ENCODE assay signal across 10 mouse cellular contexts in genomic region chr9:50593544-50593943, GRCm38 (mm10). TPM values are rescaled to one million over a fixed set of nuclear protein-coding genes. Genes with fewer than 3 reads are reported as not detected.
DNase-seq lines count a peak whose midpoint lies in the region; ATAC-seq lines count a peak whose summit lies in the region.
"Had no signal": no experiment of that assay in that cellular context is flagged by ENCODE, and none has a peak within 500 bp of the region (broad histone marks: within the 10 kb centered on the region; RNA-seq: fewer than 3 reads in every experiment).

No protein-coding gene starts in this region.

- no peak overlapping the region for H3K4me2 ChIP-seq in hindbrain, embryonic 13.5 days
- no peak overlapping the region for H3K4me2 ChIP-seq in neural tube, embryonic 11.5 days (ENCODE audit: low read depth)
- H3K4me2 ChIP-seq: embryonic facial prominence, embryonic 13.5 days; limb, embryonic 15.5 days had no signal

- WGBS in hindbrain, embryonic 10.5 days, result 78% methylated on average over 3 of the region's 3 CpGs
- 87% methylated on average over 2 of the region's 3 CpGs for WGBS in hindbrain, embryonic 13.5 days
- 83% methylated on average over 3 of the region's 3 CpGs for WGBS in neural tube, embryonic 11.5 days

- H3K36me3 ChIP-seq in hindbrain, embryonic 10.5 days, result peaks cover 41% of the 10 kb centered on the region
- H3K36me3 ChIP-seq in hindbrain, embryonic 13.5 days, result peaks cover 39% of the 10 kb centered on the region
- H3K36me3 ChIP-seq in neural tube, embryonic 11.5 days (ENCODE audit: control insufficient read depth, insufficient read depth, low read length), result peaks cover 5% of the 10 kb centered on the region

- H3K27ac ChIP-seq in hindbrain, embryonic 10.5 days, result no peak overlapping the region
- H3K27ac ChIP-seq in hindbrain, embryonic 13.5 days, result no peak overlapping the region
- no peak overlapping the region for H3K27ac ChIP-seq in neural tube, embryonic 11.5 days (ENCODE audit: low read depth, low read length)
- H3K27ac ChIP-seq: embryonic facial prominence, embryonic 13.5 days; limb, embryonic 15.5 days had no signal

- peak; percentile 22 for DNase-seq in hindbrain, embryonic 10.5 days (ENCODE audit: low spot score)
- DNase-seq in A20 (ENCODE audit: low read depth, low spot score), result peak; percentile 72
- peak; percentile 28 for DNase-seq in MEL-GATA-1-ER (ENCODE audit: extremely low read depth, low read depth)
- DNase-seq in neural tube, embryonic 11.5 days (ENCODE audit: low spot score), result peak; percentile 29
- no peak for DNase-seq in frontal cortex, postnatal 10 days (ENCODE audit: low spot score in 2 of 2)
- DNase-seq in gastrocnemius, postnatal 4 days (ENCODE audit: low spot score in 2 of 2), result no peak

- H3K9ac ChIP-seq in hindbrain, embryonic 13.5 days, result no peak overlapping the region
- no peak overlapping the region for H3K9ac ChIP-seq in neural tube, embryonic 11.5 days (ENCODE audit: low read length)
- H3K9ac ChIP-seq: embryonic facial prominence, embryonic 13.5 days; limb, embryonic 15.5 days had no signal

- H3K9me3 ChIP-seq in hindbrain, embryonic 10.5 days, result no peaks in the 10 kb centered on the region
- H3K9me3 ChIP-seq in hindbrain, embryonic 13.5 days, result no peaks in the 10 kb centered on the region
- no peaks in the 10 kb centered on the region for H3K9me3 ChIP-seq in neural tube, embryonic 11.5 days (ENCODE audit: control insufficient read depth, low read length)
- H3K9me3 ChIP-seq: embryonic facial prominence, embryonic 13.5 days; limb, embryonic 15.5 days had no signal

- H3K4me3 ChIP-seq in hindbrain, embryonic 10.5 days, result no peak overlapping the region
- H3K4me3 ChIP-seq in hindbrain, embryonic 13.5 days, result no peak overlapping the region
- no peak overlapping the region for H3K4me3 ChIP-seq in neural tube, embryonic 11.5 days (ENCODE audit: low read depth, low read length)
- H3K4me3 ChIP-seq: embryonic facial prominence, embryonic 13.5 days; limb, embryonic 15.5 days had no signal

- ATAC-seq in hindbrain, embryonic 13.5 days (ENCODE audit: low FRiP score), result no peak
- ATAC-seq in hematopoietic stem cell, adult 5-6 weeks (replicated peaks in 1 of 2; ENCODE audit: insufficient read depth in 1 of 2, low FRiP score in 2 of 2, low TSS enrichment in 1 of 2, low read depth in 1 of 2, poor library complexity in 2 of 2, severe bottlenecking in 2 of 2), result peak; percentile 50 to 60; a peak in 3 of 4 replicates
- no peak for ATAC-seq in neural tube, embryonic 11.5 days (ENCODE audit: insufficient read depth, low FRiP score, low TSS enrichment)

- H3K4me1 ChIP-seq in hindbrain, embryonic 10.5 days (replicated peaks), result no peaks in the 10 kb centered on the region
- no peaks in the 10 kb centered on the region for H3K4me1 ChIP-seq in hindbrain, embryonic 13.5 days (replicated peaks)
- H3K4me1 ChIP-seq in neural tube, embryonic 11.5 days (ENCODE audit: control insufficient read depth, insufficient read depth, low read length), result no peaks in the 10 kb centered on the region
- H3K4me1 ChIP-seq: embryonic facial prominence, embryonic 13.5 days; limb, embryonic 15.5 days had no signal

- no peaks in the 10 kb centered on the region for H3K27me3 ChIP-seq in hindbrain, embryonic 10.5 days (ENCODE audit: insufficient read depth, poor library complexity, severe bottlenecking)
- H3K27me3 ChIP-seq in hindbrain, embryonic 13.5 days, result no peaks in the 10 kb centered on the region
- no peaks in the 10 kb centered on the region for H3K27me3 ChIP-seq in neural tube, embryonic 11.5 days (ENCODE audit: control insufficient read depth, insufficient read depth, low read length)
- H3K27me3 ChIP-seq: embryonic facial prominence, embryonic 13.5 days; limb, embryonic 15.5 days had no signal

RNA-seq across cellular contexts. Expression of gene Sdhd, which starts 10.1 kb away (rescaled TPM):
- 272 and 320 TPM in 2 replicates for polyA plus RNA-seq in hindbrain, embryonic 10.5 days (2016; fragmentation: Nextera tagmentation; extraction: Ambion mirVana)
- 221 and 228 TPM in 2 replicates for polyA plus RNA-seq in hindbrain, embryonic 13.5 days (2015; fragmentation: Nextera tagmentation; extraction: Ambion mirVana)
- 142 and 154 TPM in 2 replicates for total RNA-seq in hematopoietic stem cell, adult 5-6 weeks (2017)
- polyA plus RNA-seq in neural tube, embryonic 11.5 days (2014; fragmentation: Nextera tagmentation; extraction: Ambion mirVana), result 273 and 281 TPM in 2 replicates
- 100 to 1,000 TPM; 300 to 319 TPM for total RNA-seq in gastrocnemius, postnatal 4 days (2021)

RNA-seq across cellular contexts. Expression of gene Timm8b, which starts 10.2 kb away (rescaled TPM):
- 317 and 357 TPM in 2 replicates for polyA plus RNA-seq in hindbrain, embryonic 10.5 days (2016; fragmentation: Nextera tagmentation; extraction: Ambion mirVana)
- polyA plus RNA-seq in hindbrain, embryonic 13.5 days (2015; fragmentation: Nextera tagmentation; extraction: Ambion mirVana), result 373 and 382 TPM in 2 replicates
- 123 and 162 TPM in 2 replicates for total RNA-seq in hematopoietic stem cell, adult 5-6 weeks (2017)
- polyA plus RNA-seq in neural tube, embryonic 11.5 days (2014; fragmentation: Nextera tagmentation; extraction: Ambion mirVana), result 305 and 307 TPM in 2 replicates
- 100 to 1,000 TPM; 110 to 123 TPM for total RNA-seq in gastrocnemius, postnatal 4 days (2021)

RNA-seq across cellular contexts. Expression of gene Pih1d2, which starts 23.6 kb away (rescaled TPM):
- 9.4 and 9.6 TPM in 2 replicates for polyA plus RNA-seq in hindbrain, embryonic 10.5 days (2016; fragmentation: Nextera tagmentation; extraction: Ambion mirVana)
- 5.7 and 7.5 TPM in 2 replicates for polyA plus RNA-seq in hindbrain, embryonic 13.5 days (2015; fragmentation: Nextera tagmentation; extraction: Ambion mirVana)
- total RNA-seq in hematopoietic stem cell, adult 5-6 weeks (2017), result 0.56 and 4.6 TPM in 2 replicates
- 4.7 and 5.9 TPM in 2 replicates for polyA plus RNA-seq in neural tube, embryonic 11.5 days (2014; fragmentation: Nextera tagmentation; extraction: Ambion mirVana)
- under 1 TPM; 0.66 to 0.73 TPM for total RNA-seq in gastrocnemius, postnatal 4 days (2021)

RNA-seq across cellular contexts. Expression of gene Nkapd1, which starts 23.7 kb away (rescaled TPM):
- polyA plus RNA-seq in hindbrain, embryonic 10.5 days (2016; fragmentation: Nextera tagmentation; extraction: Ambion mirVana), result 19.0 and 21.4 TPM in 2 replicates
- polyA plus RNA-seq in hindbrain, embryonic 13.5 days (2015; fragmentation: Nextera tagmentation; extraction: Ambion mirVana), result 24.5 and 25.9 TPM in 2 replicates
- total RNA-seq in hematopoietic stem cell, adult 5-6 weeks (2017), result 43.5 and 73.0 TPM in 2 replicates
- 28.8 and 29.2 TPM in 2 replicates for polyA plus RNA-seq in neural tube, embryonic 11.5 days (2014; fragmentation: Nextera tagmentation; extraction: Ambion mirVana)
- 10 to 100 TPM; 21.5 to 23.3 TPM for total RNA-seq in gastrocnemius, postnatal 4 days (2021)

RNA-seq across cellular contexts. Expression of gene Tex12, which starts 32.4 kb away (rescaled TPM):
- 0.21 TPM in 1 of 2 replicates, not detected in the other for polyA plus RNA-seq in hindbrain, embryonic 10.5 days (2016; fragmentation: Nextera tagmentation; extraction: Ambion mirVana)
- 0.22 and 0.38 TPM in 2 replicates for polyA plus RNA-seq in hindbrain, embryonic 13.5 days (2015; fragmentation: Nextera tagmentation; extraction: Ambion mirVana)
- total RNA-seq in hematopoietic stem cell, adult 5-6 weeks (2017), result not detected in 2 replicates
- 0.28 TPM in 1 of 2 replicates, not detected in the other for polyA plus RNA-seq in neural tube, embryonic 11.5 days (2014; fragmentation: Nextera tagmentation; extraction: Ambion mirVana)
- not detected for total RNA-seq in gastrocnemius, postnatal 4 days (2021)
- polyA plus RNA-seq: embryonic facial prominence, embryonic 13.5 days; limb, embryonic 15.5 days had no signal

Comparison
In these comparisons a context has a peak if more than half of its experiments do, and no peak if none do; other contexts are left out.
1. DNase-seq: peak in hindbrain, embryonic 10.5 days (single experiment), A20 (single experiment), MEL-GATA-1-ER (single experiment) and neural tube, embryonic 11.5 days (single experiment); none in frontal cortex, postnatal 10 days (0 of 2) and gastrocnemius, postnatal 4 days (0 of 2).
2. ATAC-seq: peak in hematopoietic stem cell, adult 5-6 weeks (2 of 2); none in hindbrain, embryonic 13.5 days (single experiment) and neural tube, embryonic 11.5 days (single experiment).